Mouse (Mus musculus) adrenal gland, adult (tissue): ENCODE results near the gene Iqch.

Experiments
- DNase-seq, 2 experiments: peaks; one replicate each; pipeline ENCODE4 v3.0.0; 2022 to 2023; ENCODE audit warnings: low spot score in 1 of 2; ENCODE audit not compliant: inconsistent age in 2 of 2

Gene Iqch

GRCm38 (mm10) chr9:63602043-63602939, at the start of gene Iqch, which contains the start of gene Aagab:
TSS of gene Iqch (minus strand) at chr9:63602493.
TSS of gene Aagab (plus strand) at chr9:63602660.
- peak; percentile 98 to 99 for DNase-seq

GRCm38 (mm10) chr9:63651594-63651993, 49.3 kb upstream of the Iqch start:
- peak in 1 of 2 experiments; percentile 56 for DNase-seq

GRCm38 (mm10) chr9:63650905-63651304, 48.6 kb upstream of the Iqch start:
- DNase-seq = peak; percentile 5 to 50

GRCm38 (mm10) chr9:63649841-63650545, 47.7 kb upstream of the Iqch start:
- peak; percentile 51 to 75 for DNase-seq

GRCm38 (mm10) chr9:63648520-63648918, 46.2 kb upstream of the Iqch start:
- DNase-seq = no peak

GRCm38 (mm10) chr9:63647581-63648519, 45.6 kb upstream of the Iqch start:
- DNase-seq = peak in 1 of 2 experiments; percentile 48

- DNase-seq = peak in 1 of 2 experiments; percentile 22
These were observed 42.8 kb upstream of the Iqch start for GRCm38 (mm10) chr9:63645084-63645483.

- DNase-seq = no peak
These were observed 41.7 kb upstream of the Iqch start for GRCm38 (mm10) chr9:63644011-63644410.

GRCm38 (mm10) chr9:63641983-63642646, 39.8 kb upstream of the Iqch start:
- DNase-seq = peak in 1 of 2 experiments; percentile 38

- DNase-seq = no peak
These were observed 33.8 kb upstream of the Iqch start for GRCm38 (mm10) chr9:63636113-63636512.

- DNase-seq = no peak
These were observed 31.0 kb upstream of the Iqch start for GRCm38 (mm10) chr9:63633334-63633733.

- DNase-seq = no peak
These were observed 30.6 kb upstream of the Iqch start for GRCm38 (mm10) chr9:63632924-63633323.

- DNase-seq = peak in 1 of 2 experiments; percentile 40
These were observed 29.8 kb upstream of the Iqch start for GRCm38 (mm10) chr9:63632045-63632444.

GRCm38 (mm10) chr9:63625090-63625756, 22.9 kb upstream of the Iqch start:
- no peak for DNase-seq

GRCm38 (mm10) chr9:63623895-63624569, 21.7 kb upstream of the Iqch start:
- no peak for DNase-seq

GRCm38 (mm10) chr9:63617967-63618366, 15.7 kb upstream of the Iqch start:
- DNase-seq = no peak

- peak in 1 of 2 experiments; percentile 44 for DNase-seq
These were observed 12.0 kb upstream of the Iqch start for GRCm38 (mm10) chr9:63614018-63614985.

- no peak for DNase-seq
These were observed 11.3 kb upstream of the Iqch start for GRCm38 (mm10) chr9:63613569-63613968.
